Mouse (Mus musculus) thymus, postnatal 25 days (tissue): Measurements from ENCODE around the gene Cotl1.
"Not testable (repeated sequence)": the region's sequence is repeated elsewhere in the genome, so short reads cannot be mapped to it uniquely, and the experiment has no call there.

Source experiments
- DNase-seq: peaks from one replicate; pipeline ENCODE4 v3.0.0; 2022

Cotl1 gene

DNA sequence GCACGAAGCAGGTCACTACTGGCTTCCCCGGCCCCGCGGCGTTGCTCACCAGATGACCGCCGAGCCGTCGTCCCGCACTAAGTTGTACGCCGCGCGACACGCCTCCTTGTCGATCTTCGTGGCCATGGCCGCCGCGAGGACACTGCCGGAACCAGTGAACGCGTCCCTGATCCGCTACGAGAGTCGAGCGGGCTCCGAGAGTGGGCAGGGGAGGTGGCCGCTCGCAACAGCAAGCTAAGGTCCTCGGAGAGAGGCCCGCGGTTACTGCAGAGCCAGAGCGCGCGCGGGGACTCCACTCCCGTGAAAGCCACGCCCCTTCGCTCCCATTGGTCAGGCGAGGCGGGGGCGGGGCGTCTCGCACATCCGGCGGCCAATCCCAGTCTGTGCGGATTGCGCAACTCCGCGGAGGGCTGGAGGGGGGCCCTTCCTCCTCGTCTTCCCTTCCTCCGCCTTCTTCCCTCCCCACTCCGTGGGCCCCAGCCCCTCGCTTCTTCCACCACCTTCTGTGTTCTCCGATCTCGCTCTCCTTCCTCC, at the start of gene Cotl1:
Gene Cotl1, minus strand, starts transcription at position 270 of the 534 bp plus-strand sequence.
- DNase-seq = peak; percentile 98

DNA sequence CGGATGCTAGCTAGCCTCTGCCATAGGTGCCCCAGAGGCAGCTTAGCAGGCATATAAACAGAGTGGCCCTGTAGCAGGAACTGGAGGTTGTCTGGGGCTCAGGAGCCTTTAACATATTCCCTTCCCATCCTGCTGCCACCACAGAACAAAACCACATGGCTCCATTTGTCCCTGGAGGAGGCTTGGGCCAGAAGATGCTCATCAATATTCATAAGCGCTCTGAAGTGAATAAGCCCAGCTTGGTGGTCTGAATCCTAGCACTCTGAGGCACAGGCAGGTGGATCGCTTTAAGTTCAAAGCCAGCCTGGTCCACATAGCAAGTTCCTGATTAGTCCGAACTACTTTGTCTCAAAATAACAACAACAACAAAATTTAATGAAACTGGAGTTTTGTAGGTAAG, 47.7 kb upstream of the Cotl1 start:
- no peak for DNase-seq

DNA sequence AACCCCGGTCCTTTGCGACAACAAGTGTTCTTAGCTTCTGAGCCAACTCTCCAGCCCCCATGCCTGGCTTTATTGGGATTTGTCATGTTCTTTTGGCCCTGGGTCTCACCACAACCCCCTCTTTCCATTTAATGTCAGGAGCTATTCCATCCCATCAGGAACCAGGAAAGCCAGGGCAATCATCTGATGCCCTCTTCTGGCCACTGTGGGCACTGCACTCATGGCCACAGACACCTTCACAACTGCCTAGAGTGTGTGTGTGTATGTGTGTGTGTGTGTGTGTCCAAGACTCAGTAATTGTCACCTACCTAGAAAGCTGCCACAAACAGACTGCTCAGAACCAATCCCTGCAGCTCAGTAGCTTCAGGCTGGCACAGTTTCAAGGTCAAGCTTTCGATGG, 46.8 kb upstream of the Cotl1 start:
- DNase-seq = peak; percentile 49

DNA sequence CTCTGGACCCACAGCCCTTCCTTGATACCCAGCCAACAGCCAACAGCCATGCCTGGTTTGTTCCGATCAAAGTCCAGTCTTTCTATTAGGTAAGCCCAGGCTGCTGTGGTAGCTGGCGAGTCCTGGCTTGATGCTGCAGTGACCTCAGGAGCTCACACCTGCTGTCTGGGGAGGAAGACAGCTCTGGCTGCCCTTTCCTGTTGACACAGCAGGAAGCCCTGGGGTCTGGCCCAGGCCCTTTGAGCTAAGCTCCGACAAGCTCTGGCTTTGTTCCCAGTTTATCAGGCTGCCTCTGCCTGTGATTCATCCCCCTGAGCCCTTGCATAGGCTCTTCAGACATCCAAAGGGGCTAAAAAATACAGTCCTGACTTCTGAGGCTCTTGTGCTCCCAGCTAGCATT, 45.3 kb upstream of the Cotl1 start:
- no peak for DNase-seq

DNA sequence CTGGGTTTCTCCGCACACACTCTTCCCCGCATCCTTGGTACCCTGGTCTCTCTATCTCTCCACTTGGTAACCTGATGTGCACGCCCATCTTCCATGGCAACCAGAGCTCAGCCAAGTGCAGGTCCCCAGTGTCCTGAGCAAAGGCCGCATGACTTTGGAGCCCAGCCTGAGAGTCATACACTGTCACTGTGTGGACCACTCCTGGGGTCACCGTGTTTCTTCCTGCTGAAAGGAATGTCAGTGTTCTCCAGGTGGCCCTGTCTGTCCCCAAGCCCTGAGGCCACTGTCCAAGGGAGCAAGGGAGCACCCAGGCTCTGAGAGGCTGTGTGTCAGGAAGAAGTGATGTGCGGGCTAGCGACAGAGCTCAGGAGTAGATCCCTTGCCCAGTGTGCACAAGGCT, 42.9 kb upstream of the Cotl1 start:
- DNase-seq = no peak

DNA sequence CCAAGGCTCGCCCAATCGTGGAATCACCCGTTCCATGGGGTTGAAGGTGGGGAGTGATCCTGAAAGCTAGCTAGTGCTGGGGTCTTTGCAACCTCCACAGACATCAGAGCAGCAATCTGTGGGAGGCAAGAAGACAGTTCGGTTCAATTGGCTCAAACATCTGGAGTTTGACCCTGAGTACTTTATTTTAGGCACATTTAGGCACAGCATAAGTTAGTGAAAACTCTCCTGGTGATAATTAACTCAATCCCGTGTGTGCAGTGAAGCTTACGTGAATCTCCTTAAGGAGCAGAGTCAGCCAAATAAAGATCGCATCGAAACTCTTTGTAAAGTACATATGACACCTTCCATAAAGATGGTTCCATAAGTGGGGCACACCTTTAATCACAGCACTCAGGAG, 41.6 kb upstream of the Cotl1 start:
- no peak for DNase-seq

DNA sequence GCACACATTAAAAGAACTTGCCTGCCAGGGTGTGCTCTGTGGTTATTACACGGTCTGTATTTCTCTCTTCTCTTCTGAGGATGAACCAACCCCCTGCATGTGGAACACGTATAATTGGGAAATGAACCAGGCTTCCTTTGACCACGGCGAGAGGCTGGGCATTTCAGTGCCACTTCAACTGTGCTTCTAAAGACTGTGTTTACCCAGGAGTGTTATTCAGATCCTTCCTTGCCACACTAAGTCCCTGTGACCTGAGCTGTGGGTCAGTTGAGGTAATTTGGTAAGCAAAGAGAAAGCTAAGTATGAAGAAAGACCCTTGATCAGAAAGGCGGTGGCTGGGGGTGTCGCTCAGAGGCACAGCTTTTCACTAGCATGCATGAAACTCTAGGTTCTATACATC, 41.0 kb upstream of the Cotl1 start:
- no peak for DNase-seq

DNA sequence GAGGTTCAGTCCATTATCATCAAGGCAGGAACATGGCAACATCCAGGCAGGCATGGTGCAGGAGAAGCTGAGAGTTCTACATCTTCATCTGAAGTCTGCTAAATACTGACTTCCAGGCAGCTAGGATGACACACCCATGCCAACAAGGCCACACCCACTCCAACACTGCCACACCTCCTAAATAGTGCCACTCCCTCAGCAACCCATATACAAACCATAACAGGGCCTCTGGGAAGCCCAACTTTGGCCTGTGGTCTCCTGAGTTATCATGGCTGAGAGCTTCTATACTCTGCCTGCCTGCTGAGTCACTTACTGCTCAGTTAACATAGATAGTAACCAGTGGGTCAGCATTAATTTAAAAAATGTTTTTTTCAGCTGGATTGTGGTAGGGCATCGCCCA, 32.8 kb upstream of the Cotl1 start:
- no peak for DNase-seq

DNA sequence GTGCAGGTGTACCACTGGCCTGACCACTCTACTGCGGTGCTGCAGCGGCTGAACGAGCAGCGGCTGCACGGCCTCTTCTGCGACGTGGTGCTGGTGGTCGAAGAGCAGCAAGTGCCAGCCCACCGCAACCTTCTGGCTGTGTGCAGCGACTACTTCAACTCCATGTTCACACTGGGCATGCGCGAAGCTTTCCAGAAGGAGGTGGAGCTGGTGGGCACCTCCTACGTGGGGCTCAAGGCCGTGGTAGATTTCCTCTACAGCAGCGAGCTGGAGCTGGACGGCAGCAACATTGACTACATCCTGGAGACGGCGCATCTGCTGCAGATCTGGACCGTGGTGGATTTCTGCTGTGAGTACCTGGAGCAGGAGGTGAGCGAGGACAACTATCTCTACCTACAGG, 29.3 kb upstream of the Cotl1 start:
- DNase-seq = no peak

DNA sequence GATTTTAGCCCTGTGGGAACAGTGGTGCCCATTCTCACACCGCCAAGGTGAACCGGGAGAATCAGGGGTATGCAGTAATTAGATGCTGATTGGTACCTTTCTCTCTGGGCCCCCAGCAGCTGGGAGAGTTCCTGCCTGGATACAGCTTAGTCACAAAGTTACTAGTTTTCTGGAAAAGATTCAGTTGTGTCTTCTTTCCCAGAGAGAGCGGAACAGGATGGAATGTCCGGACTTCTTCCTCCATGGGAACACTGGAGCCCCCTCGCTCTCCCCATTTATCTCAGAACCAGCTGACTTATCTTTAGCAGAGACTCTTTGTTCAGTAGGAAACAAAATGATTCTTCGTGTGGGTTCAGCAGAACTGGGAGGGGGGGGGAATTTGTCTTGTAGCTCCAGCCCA, 22.4 kb upstream of the Cotl1 start:
- no peak for DNase-seq

DNA sequence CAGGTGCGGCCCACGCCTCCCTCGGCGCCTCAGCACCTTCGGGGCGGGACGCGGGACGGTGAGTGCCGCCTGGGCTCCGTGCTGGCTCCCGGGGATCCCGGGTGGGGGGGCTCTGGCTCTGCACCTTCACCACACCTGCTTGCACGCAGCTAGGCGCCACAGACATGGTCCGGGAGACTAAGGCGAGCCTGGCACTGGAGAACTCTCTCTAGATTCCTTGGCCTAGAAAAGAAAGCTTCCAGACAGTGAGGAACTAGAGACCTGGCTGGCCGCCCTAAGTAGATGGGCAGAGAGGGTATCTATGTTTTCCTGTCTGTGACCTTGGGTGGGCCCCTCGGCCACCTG, 22.0 kb upstream of the Cotl1 start:
- DNase-seq = no peak

DNA sequence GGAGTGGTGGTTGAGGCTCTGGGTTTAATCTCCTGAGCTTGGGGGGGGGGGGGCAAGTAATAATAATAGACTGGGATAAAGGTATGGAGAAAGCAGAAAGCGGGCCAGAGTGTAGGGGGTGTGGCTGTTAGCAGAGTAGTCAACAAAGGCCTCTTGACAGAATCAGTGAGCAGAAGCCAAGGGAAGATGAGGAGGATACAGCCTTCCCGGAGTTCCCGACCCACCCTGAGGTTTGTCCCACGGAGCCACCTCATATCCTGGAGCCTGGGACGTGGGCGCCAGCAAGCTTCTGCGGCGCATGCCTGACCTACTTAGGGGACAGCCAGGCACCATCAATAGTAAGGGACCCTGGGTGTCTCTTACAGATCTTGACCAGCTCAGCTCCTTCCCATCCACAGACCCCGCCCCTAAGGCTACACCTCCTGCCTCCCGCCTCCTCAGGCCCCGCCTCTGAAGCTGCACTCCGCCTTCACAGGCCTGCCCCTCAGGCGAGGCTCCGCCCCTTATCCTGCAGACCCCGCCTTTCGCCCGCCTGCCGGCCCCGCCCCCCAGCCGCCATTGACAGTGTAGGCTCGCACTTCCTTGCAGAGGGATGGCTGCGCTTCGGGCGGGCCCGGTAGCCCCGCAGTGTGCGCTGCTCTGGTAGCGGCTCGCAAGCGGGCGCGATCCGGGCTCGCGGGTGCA, 21.5 kb upstream of the Cotl1 start, which contains the start of gene Klhl36:
Gene Klhl36, plus strand, starts transcription at position 561 of the 684 bp plus-strand sequence.
- peak; percentile 98 for DNase-seq

DNA sequence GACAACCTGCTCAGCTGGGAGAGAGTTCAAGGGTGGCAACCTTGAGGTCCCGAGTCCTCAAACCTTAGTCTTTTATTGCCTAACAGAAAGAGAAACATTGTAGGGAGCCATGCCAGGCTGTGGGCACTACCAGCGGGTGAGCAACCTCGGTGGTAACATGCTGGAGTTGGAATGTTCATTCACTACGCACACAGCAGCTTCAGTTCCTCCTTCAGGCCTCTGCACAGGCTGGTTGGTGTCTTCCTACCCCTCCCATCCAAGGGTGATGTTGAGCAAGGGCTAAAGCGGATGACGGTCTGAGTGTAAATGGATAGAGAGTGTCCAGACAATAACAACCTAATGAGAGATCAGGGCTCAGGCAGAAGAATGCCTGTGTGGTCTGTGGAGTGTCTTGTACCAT, 17.4 kb upstream of the Cotl1 start:
- no peak for DNase-seq

DNA sequence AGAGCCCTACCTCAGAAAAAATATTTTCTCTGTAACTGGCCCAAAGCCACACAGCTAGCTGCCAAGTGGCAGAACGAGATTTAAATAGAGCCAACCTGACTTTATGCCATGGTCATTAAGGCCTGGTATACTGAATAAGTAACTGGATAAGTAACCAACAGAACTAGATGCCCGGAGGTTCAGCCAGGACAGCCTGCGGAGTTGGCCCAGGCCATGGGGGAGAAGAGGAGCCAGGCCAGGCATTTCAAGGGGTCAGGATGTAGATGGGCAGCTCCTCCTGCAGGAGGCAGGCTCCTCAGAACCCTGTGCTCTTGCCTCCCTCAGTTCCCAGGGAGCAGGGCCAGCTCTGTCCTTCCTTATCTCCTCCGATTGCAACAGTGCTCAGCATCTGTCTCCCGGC, 15.3 kb upstream of the Cotl1 start:
- no peak for DNase-seq

DNA sequence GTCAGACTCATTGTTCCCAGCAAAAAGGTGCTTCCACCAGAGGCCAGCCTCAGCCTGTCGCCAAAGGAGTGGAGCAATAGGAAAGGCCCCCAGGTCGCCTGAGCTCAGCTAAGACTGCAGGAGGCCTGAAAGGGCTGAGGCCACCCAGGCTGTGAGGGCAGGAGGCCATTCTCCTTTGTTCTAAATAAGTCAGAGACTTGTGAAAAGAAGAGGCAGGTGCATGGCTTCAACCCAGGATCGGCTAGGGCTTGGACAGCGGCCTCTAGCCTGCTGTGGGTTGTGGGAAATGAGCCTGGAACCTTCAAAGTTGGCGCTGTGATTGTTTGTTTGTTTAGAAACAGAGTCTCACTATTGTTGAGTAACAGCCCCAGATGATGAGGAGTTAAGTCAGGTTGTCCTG, 13.7 kb upstream of the Cotl1 start:
- DNase-seq = no peak

DNA sequence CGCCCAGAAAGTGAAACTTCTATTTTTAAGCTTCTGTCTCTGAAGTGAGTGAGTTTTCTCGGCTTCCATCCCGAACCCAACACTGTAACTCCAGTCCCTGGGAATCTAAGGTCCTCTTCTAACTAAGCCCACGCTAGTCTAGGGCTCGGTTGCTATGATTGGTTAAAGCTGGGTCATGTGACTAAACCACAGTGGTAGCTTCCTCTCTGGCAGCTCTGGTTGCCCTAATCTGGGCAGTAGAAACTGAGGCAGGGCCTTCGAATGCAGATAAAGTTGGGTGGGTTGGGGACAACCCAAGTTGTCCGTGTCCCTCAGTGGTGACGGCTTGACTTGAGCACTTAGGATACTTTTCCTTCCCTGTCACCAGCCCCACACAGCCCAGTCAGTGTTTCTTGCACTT, 13.2 kb upstream of the Cotl1 start:
- no peak for DNase-seq

DNA sequence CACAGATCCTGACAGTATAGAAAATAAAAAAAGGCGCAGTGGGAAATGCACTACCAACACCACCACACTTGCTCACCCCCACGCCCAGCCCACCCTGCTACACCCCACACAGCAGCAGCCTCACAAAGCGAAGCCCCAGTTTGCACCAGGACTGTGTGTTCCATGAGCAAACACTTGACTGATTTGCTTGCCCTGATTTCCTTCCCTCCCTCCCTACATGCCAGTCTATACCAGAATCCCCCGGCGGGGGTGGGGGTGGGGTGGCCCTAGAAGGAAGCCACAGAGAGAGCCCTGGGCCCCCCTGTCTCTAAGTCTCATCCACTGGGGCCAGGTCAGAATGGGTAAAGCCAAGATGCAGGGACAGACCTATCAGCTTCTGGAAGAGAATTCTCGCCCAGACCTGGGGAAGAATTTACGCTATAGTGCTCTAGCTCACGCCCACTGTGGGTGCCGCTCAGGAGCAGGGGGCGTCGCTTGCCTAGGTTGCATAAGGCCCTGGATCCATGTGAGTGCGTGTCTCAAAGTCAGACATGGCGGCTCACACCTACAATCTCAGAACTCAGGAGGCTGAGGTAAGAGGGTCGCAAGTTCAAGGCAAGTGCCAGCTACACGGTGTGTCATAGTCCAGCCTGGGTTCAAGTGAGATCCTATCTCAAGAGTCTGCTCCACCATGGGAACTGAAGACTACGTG, 7.0 kb upstream of the Cotl1 start:
- DNase-seq = no peak

DNA sequence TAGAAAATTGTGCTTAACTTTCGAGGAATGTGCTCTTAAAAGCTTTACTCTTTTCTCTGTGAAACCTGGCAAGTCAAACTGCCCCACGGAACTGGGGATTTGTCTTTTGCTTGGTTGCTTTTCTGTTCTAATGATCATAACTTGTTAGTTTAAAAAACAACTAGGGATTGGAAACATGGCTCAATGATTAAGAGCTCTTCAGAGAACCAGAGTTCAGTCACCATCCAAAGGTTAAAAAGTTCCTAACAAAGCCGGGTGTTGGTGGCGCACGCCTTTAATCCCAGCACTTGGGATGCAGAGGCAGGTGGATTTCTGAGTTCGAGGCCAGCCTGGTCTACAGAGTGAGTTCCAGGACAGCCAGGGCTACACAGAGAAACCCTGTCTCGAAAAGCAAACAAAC, 5.4 kb upstream of the Cotl1 start:
- DNase-seq = not testable (repeated sequence)

DNA sequence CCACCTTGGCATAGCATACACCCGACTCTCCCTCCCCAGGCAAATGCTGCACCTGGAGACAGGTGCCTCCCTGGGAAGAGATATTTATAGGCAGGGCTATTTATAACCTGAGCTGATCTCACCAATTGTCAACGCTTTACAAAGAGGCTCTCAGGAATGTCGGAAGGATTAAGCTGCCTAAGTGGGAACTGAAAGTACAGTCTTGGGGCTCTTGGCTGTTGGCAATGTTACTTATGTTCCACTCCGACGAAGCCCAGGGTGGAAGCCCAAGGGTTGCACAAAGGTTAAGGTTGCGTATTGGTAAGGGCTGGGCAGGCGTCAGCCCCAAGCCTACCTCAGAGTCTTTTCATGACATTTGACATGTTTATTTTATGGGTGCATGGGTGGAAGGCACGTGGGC, 4.2 kb upstream of the Cotl1 start:
- no peak for DNase-seq

DNA sequence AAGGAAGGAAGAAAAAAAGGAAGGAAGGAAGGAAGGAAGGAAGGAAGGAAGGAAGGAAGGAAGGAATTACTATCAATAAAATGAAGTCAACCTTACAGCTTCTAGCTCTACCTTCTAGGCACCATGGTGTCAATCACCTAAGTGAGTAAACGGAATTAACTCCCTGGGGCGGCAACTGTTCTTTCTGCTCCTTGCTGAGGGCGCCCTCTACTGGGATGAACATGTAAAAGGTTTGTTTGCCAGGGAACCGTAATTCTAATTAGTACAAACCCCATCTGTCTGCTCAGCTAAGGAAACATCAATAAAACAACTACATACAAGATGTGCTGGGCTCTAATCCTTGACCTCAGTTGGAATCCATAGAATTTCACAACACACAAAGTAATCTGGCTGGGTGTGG, 3.1 kb upstream of the Cotl1 start:
- DNase-seq = peak; percentile 86

DNA sequence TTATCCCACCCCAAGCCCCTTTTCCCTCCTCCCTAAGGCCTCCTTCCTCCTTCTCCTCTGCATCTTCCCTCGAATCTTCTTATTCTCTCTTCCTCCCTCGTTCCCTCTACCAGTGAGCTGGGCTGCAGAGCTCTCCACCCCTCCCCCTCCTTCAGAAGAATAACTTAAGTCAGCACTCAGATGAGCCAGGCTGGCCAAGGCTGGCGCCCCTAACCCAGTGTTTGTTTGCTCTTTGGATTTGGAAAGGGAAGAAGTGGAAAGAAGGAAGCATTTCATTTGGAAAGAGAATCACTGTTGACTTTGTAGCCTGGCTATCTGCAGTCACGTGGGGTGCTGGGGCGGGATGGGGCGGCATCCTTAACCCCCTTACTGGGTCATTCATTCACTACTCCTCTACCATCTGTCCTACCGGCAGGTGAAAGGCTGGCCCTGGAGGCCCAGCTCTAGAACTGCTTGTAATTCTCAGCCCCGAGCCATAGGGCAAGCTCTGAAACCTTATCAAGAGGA, 614 bp upstream of the Cotl1 start:
- DNase-seq = no peak

DNA sequence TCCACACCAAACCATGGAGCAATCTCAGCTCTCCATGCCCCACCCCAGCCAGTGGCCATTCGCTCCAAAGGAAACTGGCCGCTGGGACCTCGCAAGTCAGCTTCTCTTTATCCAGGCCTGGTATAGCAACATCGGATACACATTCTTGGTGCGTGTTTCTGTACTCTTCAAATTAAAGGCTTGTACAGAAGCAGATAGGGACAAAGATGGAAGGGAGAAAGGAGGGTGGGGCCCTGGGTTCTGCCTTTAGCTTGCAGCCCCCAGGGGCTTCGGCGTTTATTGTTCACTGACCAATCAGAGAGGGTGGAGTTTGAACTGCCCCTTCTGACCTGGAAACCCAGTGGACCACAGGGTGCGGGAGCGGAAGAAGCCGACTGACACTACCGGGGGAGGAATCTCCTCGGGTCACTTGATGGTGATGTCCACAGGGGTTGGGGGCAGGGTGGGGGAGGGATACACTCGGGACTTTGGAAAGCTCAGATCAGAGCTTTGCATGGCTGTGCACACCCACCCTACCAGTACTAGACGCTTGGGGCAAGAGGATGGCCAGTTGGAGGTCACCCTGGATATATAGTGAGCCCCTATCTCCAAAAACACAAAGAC, 824 bp downstream of the Cotl1 start:
- DNase-seq = no peak

DNA sequence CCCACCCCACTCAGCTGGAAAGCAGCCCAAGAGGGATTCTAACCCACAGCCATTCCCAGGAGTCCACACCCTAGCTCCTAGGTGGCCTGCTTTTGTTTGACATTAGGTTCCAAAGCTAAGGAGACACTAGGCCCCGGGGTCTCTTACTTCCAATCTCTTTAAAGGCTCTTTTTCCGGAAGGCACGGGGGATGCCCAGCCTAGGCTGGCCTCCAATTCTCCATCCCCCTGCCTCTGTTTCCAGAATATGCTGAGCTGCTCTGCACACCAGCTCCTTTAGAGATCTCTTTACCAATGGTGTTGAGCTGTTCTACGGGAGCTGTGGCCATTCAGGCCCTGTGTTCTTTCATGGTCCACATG, 1.4 kb downstream of the Cotl1 start:
- no peak for DNase-seq
